Mouse (Mus musculus) lung, postnatal 0 days (tissue): Measurements from ENCODE around the gene Gtf3a.

Experiments used
- CTCF ChIP-seq: IDR thresholded peaks from 2 replicates; pipeline ENCODE4 v1.5.1; 2016; ENCODE audit warnings: antibody characterized with exemption, mild to moderate bottlenecking
- EP300 ChIP-seq: IDR thresholded peaks from 2 replicates; pipeline ENCODE4 v1.6.1; 2016; ENCODE audit warnings: antibody characterized with exemption, mild to moderate bottlenecking, control low read depth

DNA sequence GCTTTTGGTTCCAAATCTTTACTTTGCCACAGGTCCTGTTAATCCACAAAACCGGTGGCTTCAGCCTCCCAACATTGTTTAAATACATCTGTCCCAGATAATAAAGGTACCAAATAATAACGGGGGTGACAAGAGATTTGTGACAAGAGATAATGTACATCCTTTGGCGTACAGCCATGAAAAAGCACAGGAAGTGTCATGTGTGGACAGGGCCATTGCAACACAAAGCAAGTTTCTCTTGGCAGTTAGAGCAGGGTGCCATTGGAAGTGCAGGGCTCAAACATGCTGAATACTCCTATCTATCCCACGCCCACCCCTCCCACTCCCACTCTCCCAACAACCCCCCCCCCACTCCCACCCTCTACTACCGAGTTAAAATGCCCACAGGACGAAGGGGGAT is 46.5 kb downstream of the Gtf3a start:
- TF ChIP-seq CTCF (no peak), EP300 (no peak)
